Mouse (Mus musculus): ENCODE data around the gene Kif2c. TPM values are rescaled to one million over a fixed set of nuclear protein-coding genes. Genes with fewer than 3 reads are reported as not detected.

Kif2c gene
- polyA plus RNA-seq, 1 experiment from 2014 or later, result 47.7 TPM

DNA sequence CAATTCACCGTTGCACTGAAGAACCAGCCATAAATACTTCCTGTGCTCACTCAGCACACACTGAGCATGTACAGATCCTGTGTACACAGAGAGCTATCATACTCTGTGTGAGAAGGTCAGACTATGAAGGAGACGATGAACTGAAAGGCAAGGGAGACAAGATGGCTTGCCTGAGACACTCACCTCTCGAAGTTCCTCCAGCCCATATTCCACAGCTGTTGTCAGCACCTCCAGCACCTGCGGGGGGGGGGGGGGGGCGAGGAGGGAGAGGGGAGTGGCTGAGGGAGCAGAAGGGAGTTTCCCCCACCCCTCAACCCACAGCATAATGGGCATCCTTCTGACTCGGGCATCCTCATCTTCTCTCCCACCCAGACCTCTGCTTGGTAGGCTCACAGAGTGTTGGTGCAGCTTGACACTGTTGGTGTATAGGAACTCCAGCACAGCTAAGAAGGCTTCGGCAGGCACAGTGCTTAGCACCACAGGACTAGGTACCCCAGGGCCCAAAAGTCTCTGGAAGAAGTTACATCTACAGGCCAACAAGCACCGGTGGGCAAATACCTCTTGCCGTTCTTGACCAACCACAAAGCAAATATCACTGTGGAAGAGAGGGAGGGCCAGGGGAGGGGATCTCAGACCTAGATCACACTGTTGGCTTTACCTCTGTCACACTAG lies 58.8 kb downstream of the Kif2c start:
- Histone ChIP-seq H3K4me2 (no peak overlapping the region), H3K4me3 (no peak overlapping the region), H3K36me3 (peaks cover 9% of the 10 kb centered on the region), H3K9ac (no peak overlapping the region), H3K27me3 (replicated peaks) (no peaks in the 10 kb centered on the region), H3K9me3 (replicated peaks) (no peaks in the 10 kb centered on the region), H3K4me1 (peaks cover 57% of the 10 kb centered on the region), H3K27ac (no peak overlapping the region)
- no peak for ATAC-seq
- WGBS (ENCODE audit: insufficient replicate concordance), result 72% methylated on average over 7 of the region's 9 CpGs

DNA sequence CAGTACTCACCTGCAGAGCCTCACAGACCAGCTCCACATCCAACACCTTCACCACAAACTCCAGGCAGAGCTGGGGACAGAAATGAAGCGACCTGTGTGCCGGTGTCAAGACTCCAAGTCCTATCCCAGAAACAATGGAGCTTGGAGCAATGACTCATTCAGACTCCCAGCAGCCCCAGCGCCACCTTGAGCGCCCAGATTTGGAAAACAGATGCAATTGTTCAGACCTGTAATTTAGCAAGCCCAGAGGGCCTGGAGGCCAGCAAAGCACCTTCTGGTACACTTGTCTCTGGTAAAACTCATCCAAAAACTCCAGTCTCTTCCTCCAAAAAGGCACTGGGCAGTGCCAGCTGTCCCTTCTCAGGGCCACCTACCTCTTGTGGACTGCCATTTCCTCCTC lies 60.2 kb downstream of the Kif2c start:
- Histone ChIP-seq H3K36me3 (peaks cover 4% of the 10 kb centered on the region; the same call in 1 of the 2 replicates), H3K9ac (no peak overlapping the region; the same call in 1 of the 2 replicates), H3K27ac (no peak overlapping the region), H3K4me1 (peaks cover 57% of the 10 kb centered on the region), H3K4me2 (no peak overlapping the region), H3K4me3 (no peak overlapping the region), H3K9me3 (replicated peaks) (no peaks in the 10 kb centered on the region), H3K27me3 (replicated peaks) (no peaks in the 10 kb centered on the region)
- ATAC-seq, result no peak
- WGBS (ENCODE audit: insufficient replicate concordance), result 80% methylated on average over 4 of the region's 4 CpGs

DNA sequence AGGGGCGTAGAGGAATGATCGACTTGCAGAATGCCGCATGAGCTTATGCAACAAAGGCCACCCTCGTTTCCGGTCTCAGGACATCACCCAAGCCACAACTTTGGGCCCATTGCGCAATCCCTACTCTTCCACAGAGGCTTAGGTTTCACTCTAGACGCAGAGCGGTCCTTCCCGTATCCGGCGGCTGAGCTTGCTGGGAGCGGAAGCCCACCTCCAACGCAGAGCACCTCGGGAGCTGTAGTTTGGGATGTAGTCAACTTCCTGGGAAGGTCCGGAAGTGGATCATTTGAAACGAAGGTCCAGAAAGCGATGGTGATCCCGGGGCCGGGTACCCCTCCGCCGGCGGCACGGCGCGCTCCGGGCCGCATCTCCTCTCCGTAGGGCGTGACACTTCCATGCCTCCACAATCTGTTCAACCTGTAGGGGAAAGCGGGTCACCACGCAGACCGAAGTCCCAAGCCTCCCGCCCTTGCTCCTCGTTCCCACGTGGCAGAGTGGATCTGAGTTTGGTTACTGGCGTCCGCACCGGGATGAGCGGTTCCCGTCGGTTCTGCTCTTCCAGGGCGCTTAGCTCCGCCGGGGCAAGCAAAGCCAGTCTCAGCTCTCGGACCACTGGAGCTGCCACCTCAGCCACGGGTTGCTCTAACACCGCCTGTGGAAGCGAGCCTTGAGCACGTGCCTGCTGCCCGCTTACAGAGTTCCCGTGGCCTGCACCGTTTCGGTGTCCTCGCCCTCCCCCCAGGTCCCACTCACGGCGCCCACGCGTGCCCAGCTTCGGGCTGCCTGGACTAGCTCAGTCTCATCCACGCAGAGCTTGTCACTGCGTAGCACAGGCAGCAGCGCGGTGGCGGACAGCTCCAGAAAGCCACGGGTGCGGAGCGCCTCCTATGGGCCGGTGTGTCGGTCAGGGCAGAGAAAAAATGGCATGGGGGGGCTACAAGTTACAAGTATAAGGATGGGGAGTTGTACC lies 61.7 kb downstream of the Kif2c start:
- H3K4me3 ChIP-seq, result peak overlapping the region; percentile 71
- WGBS (ENCODE audit: insufficient replicate concordance), result under 1% methylated on average over 68 of the region's 69 CpGs
- H3K27ac ChIP-seq, result peak overlapping the region; percentile 76
- peaks cover 45% of the 10 kb centered on the region for H3K4me1 ChIP-seq
- ATAC-seq, result peak; percentile 88
- H3K4me2 ChIP-seq, result peak overlapping the region; percentile 97
- peaks cover 4% of the 10 kb centered on the region; the same call in 1 of the 2 replicates for H3K36me3 ChIP-seq
- H3K9me3 ChIP-seq (replicated peaks), result no peaks in the 10 kb centered on the region
- H3K9ac ChIP-seq, result peak overlapping the region; percentile 80
- H3K27me3 ChIP-seq (replicated peaks), result no peaks in the 10 kb centered on the region

DNA sequence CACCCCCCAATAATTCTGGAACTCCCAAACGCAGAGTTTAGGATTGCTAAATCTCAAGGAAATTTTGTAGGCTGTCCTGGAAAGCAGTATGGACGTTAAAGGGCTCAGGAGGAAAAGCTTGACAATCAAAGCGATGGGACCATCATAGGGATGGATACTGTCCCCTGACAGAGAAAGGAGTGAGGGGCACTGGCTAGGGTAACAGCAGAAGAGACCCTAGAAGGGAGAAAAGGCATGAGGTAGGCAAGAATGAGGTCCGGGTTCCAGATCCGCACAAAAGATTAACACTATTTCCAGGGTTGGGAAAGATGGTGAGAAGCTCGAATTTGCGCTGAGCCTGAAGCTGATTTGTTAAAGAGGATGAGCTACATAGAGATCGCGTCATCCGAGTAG lies 62.4 kb downstream of the Kif2c start:
- Histone ChIP-seq H3K9me3 (replicated peaks) (no peaks in the 10 kb centered on the region), H3K4me3 (peak overlapping the region; percentile 71), H3K27ac (peak overlapping the region; percentile 76), H3K9ac (peak overlapping the region; percentile 80), H3K36me3 (peaks cover 4% of the 10 kb centered on the region; the same call in 1 of the 2 replicates), H3K4me2 (peak overlapping the region; percentile 97), H3K27me3 (replicated peaks) (no peaks in the 10 kb centered on the region), H3K4me1 (peaks cover 38% of the 10 kb centered on the region)
- peak; percentile 5; the same call in 1 of the 2 replicates for ATAC-seq
- 4% methylated on average over 10 of the region's 10 CpGs for WGBS (ENCODE audit: insufficient replicate concordance)

DNA sequence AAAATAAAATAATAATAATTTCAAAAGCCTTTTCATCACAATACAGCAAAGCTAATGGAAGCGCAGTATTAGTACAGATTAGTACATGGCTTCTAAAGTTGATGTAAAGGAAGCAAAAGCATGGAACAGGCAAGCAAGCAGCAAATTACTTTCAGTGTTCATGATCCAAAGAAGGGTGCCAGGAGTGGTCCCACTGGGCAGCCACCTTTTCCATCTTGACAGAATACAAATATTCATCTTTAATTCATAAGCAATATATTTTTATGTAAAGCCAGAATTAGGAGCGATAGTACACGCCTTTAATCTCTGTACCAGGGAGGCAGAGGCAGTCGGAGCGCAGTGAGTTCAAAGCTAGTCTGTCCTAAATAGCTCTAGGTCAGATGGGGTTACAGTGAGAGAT lies 62.8 kb downstream of the Kif2c start:
- Histone ChIP-seq H3K4me3 (peak overlapping the region; percentile 71), H3K36me3 (peaks cover 4% of the 10 kb centered on the region; the same call in 1 of the 2 replicates), H3K27ac (peak overlapping the region; percentile 76), H3K4me2 (peak overlapping the region; percentile 97), H3K4me1 (peaks cover 34% of the 10 kb centered on the region), H3K27me3 (replicated peaks) (no peaks in the 10 kb centered on the region), H3K9me3 (replicated peaks) (no peaks in the 10 kb centered on the region), H3K9ac (peak overlapping the region; percentile 80)
- 74% methylated on average over 5 of the region's 5 CpGs for WGBS (ENCODE audit: insufficient replicate concordance)
- no peak for ATAC-seq

DNA sequence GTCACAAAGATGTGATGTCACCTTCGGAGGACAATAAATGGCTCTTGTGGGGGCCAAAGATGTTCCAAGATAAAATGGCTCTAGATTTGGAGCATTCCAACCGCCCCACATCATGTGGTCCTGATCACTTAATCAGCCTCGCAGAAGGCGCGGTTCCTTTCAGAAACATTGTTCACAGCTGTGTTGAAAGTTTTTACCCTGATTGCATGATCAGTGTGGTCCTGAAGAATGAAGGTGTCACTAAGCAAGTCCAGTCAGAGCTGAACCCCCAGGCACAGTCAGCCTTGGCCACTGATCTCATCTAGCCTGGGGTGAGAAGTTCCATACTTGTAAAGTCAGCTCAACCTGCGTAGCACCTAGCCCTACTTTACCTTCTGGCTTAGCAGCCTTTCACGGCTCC lies 64.5 kb downstream of the Kif2c start:
- no peak overlapping the region for H3K9ac ChIP-seq
- no peak overlapping the region for H3K27ac ChIP-seq
- ATAC-seq, result no peak
- peaks cover 4% of the 10 kb centered on the region; the same call in 1 of the 2 replicates for H3K36me3 ChIP-seq
- no peaks in the 10 kb centered on the region for H3K27me3 ChIP-seq (replicated peaks)
- no peak overlapping the region for H3K4me2 ChIP-seq
- H3K4me1 ChIP-seq, result peaks cover 22% of the 10 kb centered on the region
- no peaks in the 10 kb centered on the region for H3K9me3 ChIP-seq (replicated peaks)
- WGBS (ENCODE audit: insufficient replicate concordance), result 83% methylated on average over 7 of the region's 7 CpGs
- H3K4me3 ChIP-seq, result no peak overlapping the region

DNA sequence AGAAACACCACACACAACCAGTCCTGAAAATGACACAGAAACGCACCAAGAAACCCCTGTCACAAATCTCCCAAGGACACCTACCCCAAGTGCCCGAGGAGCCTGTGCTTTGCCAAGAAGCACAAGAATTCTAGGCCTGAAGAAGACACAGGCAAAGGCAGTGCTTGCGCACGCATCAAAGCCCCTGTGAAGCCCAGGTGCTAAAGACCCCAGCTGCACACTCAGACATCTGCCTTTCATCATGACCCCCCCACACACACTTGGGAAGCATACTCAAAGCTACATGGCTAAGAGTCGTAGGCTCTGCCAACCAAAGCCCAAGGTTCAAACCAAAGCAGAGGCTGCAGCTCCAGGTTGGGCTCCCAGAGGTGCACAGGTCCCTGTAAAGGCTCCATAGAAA lies 66.8 kb downstream of the Kif2c start:
- no peak overlapping the region for H3K9ac ChIP-seq
- H3K36me3 ChIP-seq, result peaks cover 4% of the 10 kb centered on the region; the same call in 1 of the 2 replicates
- ATAC-seq, result no peak
- no peaks in the 10 kb centered on the region for H3K9me3 ChIP-seq (replicated peaks)
- WGBS (ENCODE audit: insufficient replicate concordance), result 82% methylated on average over 5 of the region's 5 CpGs
- peaks cover 12% of the 10 kb centered on the region for H3K4me1 ChIP-seq
- H3K27ac ChIP-seq, result no peak overlapping the region
- H3K27me3 ChIP-seq (replicated peaks), result no peaks in the 10 kb centered on the region
- H3K4me2 ChIP-seq, result no peak overlapping the region
- no peak overlapping the region for H3K4me3 ChIP-seq

DNA sequence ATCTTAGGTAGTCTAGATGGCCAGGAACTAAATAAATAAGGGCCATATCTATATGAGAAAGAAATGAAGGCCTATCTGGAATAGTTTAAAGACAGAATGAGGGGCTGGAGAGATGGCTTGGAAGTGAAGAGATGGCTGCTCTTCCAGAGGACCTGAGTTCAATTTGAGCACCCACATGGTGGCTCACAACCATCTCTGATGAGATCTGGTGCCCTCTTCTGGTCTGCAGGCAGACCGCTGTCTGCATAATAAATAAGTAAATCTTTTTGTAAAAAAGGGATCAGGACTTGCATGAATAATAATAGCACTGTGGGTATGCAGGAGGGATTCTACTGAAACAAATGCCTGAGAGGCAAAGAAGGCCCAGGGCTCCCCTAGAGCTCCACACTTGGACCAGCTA lies 69.2 kb downstream of the Kif2c start:
- Histone ChIP-seq H3K9me3 (replicated peaks) (no peaks in the 10 kb centered on the region), H3K4me3 (no peak overlapping the region), H3K4me2 (no peak overlapping the region), H3K4me1 (no peaks in the 10 kb centered on the region), H3K36me3 (no peaks in the 10 kb centered on the region; the same call in 1 of the 2 replicates), H3K27me3 (replicated peaks) (peaks cover 6% of the 10 kb centered on the region; the same call in 1 of the 2 replicates), H3K27ac (no peak overlapping the region), H3K9ac (no peak overlapping the region)
- no peak for ATAC-seq
- WGBS (ENCODE audit: insufficient replicate concordance), result 90% methylated on average over 1 of the region's 1 CpGs

DNA sequence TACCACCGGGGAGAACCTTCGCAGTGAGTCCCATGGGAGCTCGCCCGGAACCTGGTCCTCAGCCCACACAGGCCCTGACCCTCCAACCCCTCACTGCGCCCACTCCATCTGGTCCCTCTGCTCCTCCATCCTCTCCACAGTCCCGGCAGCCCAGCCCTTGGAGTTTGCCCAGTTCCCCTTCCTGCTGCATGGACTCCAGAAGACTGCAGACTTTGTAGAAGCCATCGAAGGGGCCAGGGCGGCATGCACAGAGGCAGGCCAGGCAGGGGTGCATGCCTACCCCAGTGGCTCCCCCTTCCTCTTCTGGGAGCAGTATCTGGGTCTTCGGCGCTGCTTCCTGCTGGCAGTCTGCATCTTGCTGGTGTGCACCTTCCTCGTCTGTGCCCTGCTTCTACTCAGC lies 71.5 kb downstream of the Kif2c start:
- ATAC-seq, result no peak

DNA sequence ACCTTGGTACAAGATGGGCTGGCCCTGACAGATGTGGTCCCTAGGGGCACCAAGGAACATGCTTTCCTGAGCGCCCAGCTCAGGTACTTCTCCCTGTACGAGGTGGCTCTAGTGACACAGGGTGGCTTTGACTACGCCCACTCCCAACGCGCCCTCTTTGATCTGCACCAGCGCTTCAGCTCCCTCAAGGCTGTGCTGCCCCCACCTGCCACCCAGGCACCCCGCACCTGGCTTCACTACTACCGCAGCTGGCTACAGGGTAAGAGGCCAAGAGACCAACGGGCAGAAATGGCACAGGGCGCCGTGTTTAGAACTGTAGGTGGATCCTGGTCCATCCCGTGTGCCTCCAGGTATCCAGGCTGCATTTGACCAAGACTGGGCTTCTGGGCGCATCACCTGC lies 72.2 kb downstream of the Kif2c start:
- H3K4me3 ChIP-seq, result no peak overlapping the region
- no peaks in the 10 kb centered on the region for H3K36me3 ChIP-seq
- H3K27ac ChIP-seq, result no peak overlapping the region
- no peak overlapping the region for H3K4me2 ChIP-seq
- H3K9ac ChIP-seq, result no peak overlapping the region
- no peaks in the 10 kb centered on the region for H3K9me3 ChIP-seq (replicated peaks)
- peaks cover 14% of the 10 kb centered on the region for H3K27me3 ChIP-seq (replicated peaks)
- 77% methylated on average over 13 of the region's 13 CpGs for WGBS (ENCODE audit: insufficient replicate concordance)
- no peak for ATAC-seq
- H3K4me1 ChIP-seq, result no peaks in the 10 kb centered on the region

More for the DNA sequence above, 71.5 kb downstream of the Kif2c start:
- Histone ChIP-seq H3K27ac (no peak overlapping the region), H3K9me3 (replicated peaks) (no peaks in the 10 kb centered on the region), H3K4me2 (no peak overlapping the region), H3K4me1 (no peaks in the 10 kb centered on the region), H3K9ac (no peak overlapping the region), H3K4me3 (no peak overlapping the region), H3K36me3 (no peaks in the 10 kb centered on the region), H3K27me3 (replicated peaks) (peaks cover 8% of the 10 kb centered on the region; the same call in 1 of the 2 replicates)
- WGBS (ENCODE audit: insufficient replicate concordance), result 81% methylated on average over 11 of the region's 11 CpGs
